6 mouse cellular contexts compared by ENCODE assay signal in the genomic region with DNA sequence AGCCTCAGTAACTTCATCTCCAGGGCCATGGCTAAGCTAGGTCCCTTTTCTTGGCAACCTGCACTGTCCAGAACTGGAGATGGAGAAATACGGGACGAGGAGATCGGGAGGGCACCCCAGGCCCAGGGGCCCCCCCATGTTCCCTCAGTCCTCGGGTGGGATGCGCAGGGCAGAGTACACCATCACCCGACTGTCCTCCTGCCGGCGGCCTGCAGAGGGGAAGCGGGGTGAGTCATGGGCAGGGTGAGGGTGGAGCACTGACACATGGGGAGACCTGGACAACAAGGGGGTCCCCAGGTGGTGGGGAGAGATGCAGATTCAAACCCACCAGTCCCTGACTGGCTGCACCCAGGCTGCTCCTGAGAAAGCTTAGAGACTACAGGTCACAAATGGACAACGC.
DNase-seq lines count a peak whose midpoint lies in the region; ATAC-seq lines count a peak whose summit lies in the region.
"Not testable (repeated sequence)": the region's sequence is repeated elsewhere in the genome, so short reads cannot be mapped to it uniquely, and the experiment has no call there.

No protein-coding gene starts in this region.

- not testable (repeated sequence) for H3K4me3 ChIP-seq in heart, embryonic 12.5 days; hindbrain, embryonic 14.5 days (replicated peaks; ENCODE audit: low read length); kidney, embryonic 16.5 days (ENCODE audit: low read length); lung, embryonic 15.5 days; midbrain, embryonic 14.5 days (replicated peaks; ENCODE audit: low read depth, low read length)

- not testable (repeated sequence) for H3K36me3 ChIP-seq in heart, embryonic 12.5 days; hindbrain, embryonic 14.5 days (replicated peaks; ENCODE audit: control insufficient read depth, insufficient read depth); kidney, embryonic 16.5 days (ENCODE audit: insufficient read depth, low read length); lung, embryonic 15.5 days; midbrain, embryonic 14.5 days (ENCODE audit: control insufficient read depth, insufficient read depth, low read length)

- H3K9ac ChIP-seq in heart, embryonic 12.5 days; hindbrain, embryonic 14.5 days; kidney, embryonic 16.5 days (replicated peaks; ENCODE audit: low read length); lung, embryonic 15.5 days; midbrain, embryonic 14.5 days (replicated peaks; ENCODE audit: low read length): not testable (repeated sequence)

- peak; percentile 28; the same call in 1 of the 2 replicates for ATAC-seq in erythroblast, adult 5-6 weeks (replicated peaks; ENCODE audit: low FRiP score, poor library complexity, severe bottlenecking)
- ATAC-seq in heart, embryonic 12.5 days (ENCODE audit: insufficient number of reproducible peaks, low FRiP score) = peak; percentile 22; the same call in 1 of the 2 replicates
- ATAC-seq in hindbrain, embryonic 14.5 days (ENCODE audit: low FRiP score) = peak; percentile 51; the same call in 1 of the 2 replicates
- peak; percentile 51; the same call in 1 of the 2 replicates for ATAC-seq in kidney, embryonic 16.5 days (ENCODE audit: low FRiP score, low TSS enrichment)
- peak; percentile 35; the same call in 1 of the 2 replicates for ATAC-seq in lung, embryonic 15.5 days (ENCODE audit: borderline replicate concordance, extremely low read depth, low FRiP score, low TSS enrichment)
- 0 out of 2 replicates have a peak, but pooled peaks have one; percentile 41 for ATAC-seq in midbrain, embryonic 14.5 days (ENCODE audit: low FRiP score, low TSS enrichment)

- H3K4me1 ChIP-seq in heart, embryonic 12.5 days (replicated peaks); hindbrain, embryonic 14.5 days (replicated peaks; ENCODE audit: control insufficient read depth, insufficient read depth, low read length); kidney, embryonic 16.5 days (ENCODE audit: insufficient read depth, low read length); lung, embryonic 15.5 days; midbrain, embryonic 14.5 days (ENCODE audit: control insufficient read depth, insufficient read depth, low read length): not testable (repeated sequence)

- WGBS in heart, embryonic 12.5 days = 90% methylated on average over 1 of the region's 10 CpGs
- WGBS in hindbrain, embryonic 14.5 days = no CpG with 5 or more reads among the region's 10 CpGs
- 100% methylated on average over 1 of the region's 10 CpGs for WGBS in kidney, embryonic 16.5 days
- 88% methylated on average over 1 of the region's 10 CpGs for WGBS in lung, embryonic 15.5 days
- WGBS in midbrain, embryonic 14.5 days = no CpG with 5 or more reads among the region's 10 CpGs

- H3K9me3 ChIP-seq in heart, embryonic 12.5 days (replicated peaks); hindbrain, embryonic 14.5 days (ENCODE audit: control insufficient read depth, low read length); kidney, embryonic 16.5 days (ENCODE audit: low read length); lung, embryonic 15.5 days; midbrain, embryonic 14.5 days (ENCODE audit: control insufficient read depth, low read length): not testable (repeated sequence)

- not testable (repeated sequence) for H3K27me3 ChIP-seq in heart, embryonic 12.5 days (replicated peaks); hindbrain, embryonic 14.5 days (ENCODE audit: control insufficient read depth, insufficient read depth, low read length); kidney, embryonic 16.5 days (ENCODE audit: insufficient read depth, low read length); lung, embryonic 15.5 days; midbrain, embryonic 14.5 days (ENCODE audit: control insufficient read depth, insufficient read depth, low read length)

- H3K4me2 ChIP-seq in heart, embryonic 12.5 days; hindbrain, embryonic 14.5 days (replicated peaks); kidney, embryonic 16.5 days (replicated peaks; ENCODE audit: low read depth, low read length); lung, embryonic 15.5 days; midbrain, embryonic 14.5 days (ENCODE audit: low read length): not testable (repeated sequence)

- H3K27ac ChIP-seq in heart, embryonic 12.5 days (ENCODE audit: poor library complexity, severe bottlenecking); hindbrain, embryonic 14.5 days; kidney, embryonic 16.5 days (ENCODE audit: low read length); lung, embryonic 15.5 days; midbrain, embryonic 14.5 days (replicated peaks; ENCODE audit: low read depth, low read length): not testable (repeated sequence)

- not testable (repeated sequence) for DNase-seq in hindbrain, embryonic 14.5 days (ENCODE audit: low spot score); midbrain, embryonic 14.5 days
